Mouse (Mus musculus) MEL (cell line): ENCODE results near the gene Proca1. TPM values are rescaled to one million over a fixed set of nuclear protein-coding genes. Genes with fewer than 3 reads are reported as not detected.

Source experiments
- DNase-seq: peaks from one replicate; pipeline ENCODE4 v3.0.0; 2011; ENCODE audit warnings: low read depth, low spot score
- H3K27ac ChIP-seq: 2 replicates; pipeline ENCODE4 v1.5.1; 2012; ENCODE audit warnings: low read depth, mild to moderate bottlenecking, control low read depth, low read length, moderate library complexity; ENCODE audit not compliant: control insufficient read depth
- H3K27me3 ChIP-seq, 2 experiments: fragments of 150-350 bp in 1 of 2; sonication (generic) in 1 of 2; 2 replicates each; pipeline ENCODE4 v1.6.1; 2012; ENCODE audit warnings: low read length in 2 of 2, mild to moderate bottlenecking in 2 of 2, improper control_type of control experiment in 1 of 2, moderate library complexity in 1 of 2; ENCODE audit not compliant: insufficient read depth in 2 of 2, control insufficient read depth in 1 of 2
- H3K36me3 ChIP-seq, 2 experiments: 2 replicates each; pipeline ENCODE4 v1.6.1; 2012 to 2014; ENCODE audit warnings: low read length in 2 of 2, improper control_type of control experiment in 1 of 2, inconsistent platforms in 1 of 2, mild to moderate bottlenecking in 1 of 2; ENCODE audit not compliant: insufficient read depth in 2 of 2, control insufficient read depth in 1 of 2
- H3K4me1 ChIP-seq, 2 experiments: fragments of 150-350 bp in 1 of 2; sonication (generic) in 1 of 2; 2 replicates each; pipeline ENCODE4 v1.6.1; 2012; ENCODE audit warnings: low read length in 2 of 2, improper control_type of control experiment in 1 of 2, mild to moderate bottlenecking in 1 of 2; ENCODE audit not compliant: insufficient read depth in 2 of 2, control insufficient read depth in 1 of 2
- H3K4me3 ChIP-seq, 2 experiments: fragments of 150-350 bp in 1 of 2; sonication (generic) in 1 of 2; 2 replicates each; pipeline ENCODE4 v1.5.1; 2012; ENCODE audit warnings: low read depth in 2 of 2, low read length in 2 of 2, mild to moderate bottlenecking in 2 of 2, moderate library complexity in 2 of 2, control low read depth in 1 of 2, improper control_type of control experiment in 1 of 2; ENCODE audit not compliant: control insufficient read depth in 1 of 2, insufficient read depth in 1 of 2
- H3K79me2 ChIP-seq: 2 replicates; pipeline ENCODE4 v1.6.1; 2012; ENCODE audit warnings: mild to moderate bottlenecking, low read length, moderate library complexity; ENCODE audit not compliant: control insufficient read depth, poor library complexity, insufficient read depth
- H3K9ac ChIP-seq: 2 replicates; pipeline ENCODE4 v1.6.1; 2012; ENCODE audit warnings: low read depth, mild to moderate bottlenecking, control low read depth, low read length, moderate library complexity; ENCODE audit not compliant: control insufficient read depth, poor library complexity, severe bottlenecking
- H3K9me3 ChIP-seq: fragments of 150-350 bp; sonication (generic); replicated peaks from 2 replicates; pipeline ENCODE4 v1.6.1; 2012; ENCODE audit warnings: mild to moderate bottlenecking, low read length, improper control_type of control experiment, moderate library complexity; ENCODE audit not compliant: insufficient read depth
- CHD1 ChIP-seq: IDR thresholded peaks from 2 replicates; pipeline ENCODE4 v1.6.1; 2012; ENCODE audit warnings: low read depth, mild to moderate bottlenecking, inconsistent platforms, low read length, improper control_type of control experiment
- E2F4 ChIP-seq: IDR thresholded peaks from 2 replicates; pipeline ENCODE4 v1.6.1; 2011; ENCODE audit warnings: low read depth, low read length, improper control_type of control experiment, borderline replicate concordance
- EP300 ChIP-seq, 2 experiments: IDR thresholded peaks; 2 replicates each; pipeline ENCODE4 v1.6.1; 2011; ENCODE audit warnings: improper control_type of control experiment in 2 of 2, low read length in 2 of 2, low read depth in 1 of 2, mild to moderate bottlenecking in 1 of 2
- ETS1 ChIP-seq: IDR thresholded peaks from 2 replicates; pipeline ENCODE4 v1.6.1; 2012; ENCODE audit warnings: low read depth, mild to moderate bottlenecking, inconsistent platforms, low read length, improper control_type of control experiment, moderate library complexity
- GATA1 ChIP-seq: IDR thresholded peaks from 2 replicates; pipeline ENCODE4 v1.6.1; 2011; ENCODE audit warnings: low read depth, low read length, improper control_type of control experiment
- KAT2A ChIP-seq: conservative IDR thresholded peaks from 2 replicates; pipeline ENCODE4 v1.6.1; 2012; ENCODE audit warnings: low read depth, low read length, improper control_type of control experiment, inconsistent platforms
- MAX ChIP-seq: IDR thresholded peaks from 2 replicates; pipeline ENCODE4 v1.6.1; 2011; ENCODE audit warnings: low read length, improper control_type of control experiment
- POLR2AphosphoS2 ChIP-seq: IDR thresholded peaks from 2 replicates; pipeline ENCODE4 v1.6.1; 2011; ENCODE audit warnings: low read length, improper control_type of control experiment
- POLR2AphosphoS5 ChIP-seq: IDR thresholded peaks from 2 replicates; pipeline ENCODE4 v1.6.1; 2012; ENCODE audit warnings: low read depth, borderline replicate concordance, mild to moderate bottlenecking, inconsistent platforms, low read length, moderate library complexity, mixed read lengths
- RAD21 ChIP-seq: IDR thresholded peaks from 2 replicates; pipeline ENCODE4 v1.6.1; 2011; ENCODE audit warnings: mild to moderate bottlenecking, low read depth, low read length, improper control_type of control experiment
- RCOR1 ChIP-seq: IDR thresholded peaks from 2 replicates; pipeline ENCODE4 v1.6.1; 2012; ENCODE audit warnings: low read depth, mild to moderate bottlenecking, inconsistent platforms, low read length, improper control_type of control experiment
- UBTF ChIP-seq: IDR thresholded peaks from 2 replicates; pipeline ENCODE4 v1.6.1; 2012; ENCODE audit warnings: low read depth, mild to moderate bottlenecking, inconsistent platforms, low read length, improper control_type of control experiment, moderate library complexity, borderline replicate concordance; ENCODE audit not compliant: insufficient read depth
- USF1 ChIP-seq: IDR thresholded peaks from 2 replicates; pipeline ENCODE4 v1.6.1; 2014; ENCODE audit warnings: low read depth, mild to moderate bottlenecking, inconsistent platforms, low read length, improper control_type of control experiment, moderate library complexity
- ZKSCAN1 ChIP-seq: IDR thresholded peaks from 2 replicates; pipeline ENCODE4 v1.6.1; 2012; ENCODE audit warnings: low read depth, mild to moderate bottlenecking, inconsistent platforms, low read length, improper control_type of control experiment, moderate library complexity
- ZNF384 ChIP-seq: IDR thresholded peaks from 2 replicates; pipeline ENCODE4 v1.6.1; 2012; ENCODE audit warnings: low read depth, mild to moderate bottlenecking, inconsistent platforms, low read length, improper control_type of control experiment
- polyA plus RNA-seq, 2 experiments: library from polyadenylated mRNA; stranded (reverse) in 1 of 2; unstranded in 1 of 2; fragments of >175 nt in 1 of 2; fragments of >200 nt in 1 of 2; gene quantifications; 2 replicates each; pipeline versions ENCODE4 v1.2.1 to v1.2.4; 2012; ENCODE audit warnings: low replicate concordance in 2 of 2, low read depth in 1 of 2; ENCODE audit not compliant: insufficient read length in 2 of 2, insufficient read depth in 1 of 2, missing spikeins in 1 of 2
- total RNA-seq: library from RNA; depleted of rRNA; stranded (reverse); fragments of 300-350 nt; gene quantifications from 2 replicates; pipeline ENCODE4 v1.2.3, GENCODE M21; 2012

Gene Proca1
- total and polyA plus RNA-seq, 3 experiments: 0.15 to 0.54 TPM; not detected in 1

GRCm38 (mm10) chr11:78164924-78165760, 28.1 kb upstream of the Proca1 start, which contains the start of gene Traf4 (continued):
- no peak for TF ChIP-seq ZNF384
- TF ChIP-seq UBTF: 0 out of 2 replicates have a peak, but pooled peaks have one; percentile 71
- no peak for TF ChIP-seq GATA1
- peak; percentile 82 for TF ChIP-seq POLR2AphosphoS2
- no peak for TF ChIP-seq KAT2A

- H3K4me3 ChIP-seq: peak overlapping the region; percentile 72 to 87
- 0 out of 2 replicates have a peak, but pooled peaks have one; percentile 10 for TF ChIP-seq CHD1
- no peak for TF ChIP-seq USF1
- TF ChIP-seq, all 39 proteins: peak for 1
- no peak for DNase-seq
- peaks cover 13% of the 10 kb centered on the region for H3K79me2 ChIP-seq
- H3K36me3 ChIP-seq: peaks cover 0 to 23% of the 10 kb centered on the region in 2 experiments; a peak in 2 of 4 replicates
- peak overlapping the region; percentile 79 for H3K9ac ChIP-seq
- peak overlapping the region; percentile 65 for H3K27ac ChIP-seq
- peaks cover 20 to 37% of the 10 kb centered on the region in 2 experiments for H3K4me1 ChIP-seq
- H3K9me3 ChIP-seq: no peaks in the 10 kb centered on the region
- H3K27me3 ChIP-seq: no peaks in the 10 kb centered on the region
Observed at GRCm38 (mm10) chr11:78165761-78166109, 27.5 kb upstream of the Proca1 start.

- H3K4me1 ChIP-seq: peaks cover 20 to 37% of the 10 kb centered on the region in 2 experiments
- no peaks in the 10 kb centered on the region for H3K9me3 ChIP-seq
- H3K4me3 ChIP-seq: peak overlapping the region; percentile 72 to 87
- peaks cover 13% of the 10 kb centered on the region for H3K79me2 ChIP-seq
- peak overlapping the region; percentile 79 for H3K9ac ChIP-seq
- TF ChIP-seq MAX (no peak), USF1 (no peak), ZKSCAN1 (no peak), E2F4 (no peak), POLR2AphosphoS5 (no peak), UBTF (no peak), CHD1 (no peak), RCOR1 (no peak), RAD21 (no peak), ETS1 (no peak), EP300 (IDR thresholded peaks at IDR 0.05; ENCODE audit: low read depth in 1 of 2, low read length in 2 of 2) (no peak)
- TF ChIP-seq, all 39 proteins: peak for 0
- Histone ChIP-seq H3K27ac (peak overlapping the region; percentile 65), H3K36me3 (peaks cover 0 to 23% of the 10 kb centered on the region in 2 experiments; a peak in 2 of 4 replicates), H3K27me3 (no peaks in the 10 kb centered on the region)
- DNase-seq: no peak
Observed at GRCm38 (mm10) chr11:78166161-78166560, 27.0 kb upstream of the Proca1 start.
